Mouse (Mus musculus) cerebellum, postnatal 14 days (tissue): ENCODE data around the gene Mettl22.

ENCODE experiments used
- DNase-seq, 2 experiments: peaks; one replicate each; pipeline ENCODE4 v3.0.0; 2021; ENCODE audit warnings: mixed read lengths in 2 of 2

Mettl22 gene

DNA sequence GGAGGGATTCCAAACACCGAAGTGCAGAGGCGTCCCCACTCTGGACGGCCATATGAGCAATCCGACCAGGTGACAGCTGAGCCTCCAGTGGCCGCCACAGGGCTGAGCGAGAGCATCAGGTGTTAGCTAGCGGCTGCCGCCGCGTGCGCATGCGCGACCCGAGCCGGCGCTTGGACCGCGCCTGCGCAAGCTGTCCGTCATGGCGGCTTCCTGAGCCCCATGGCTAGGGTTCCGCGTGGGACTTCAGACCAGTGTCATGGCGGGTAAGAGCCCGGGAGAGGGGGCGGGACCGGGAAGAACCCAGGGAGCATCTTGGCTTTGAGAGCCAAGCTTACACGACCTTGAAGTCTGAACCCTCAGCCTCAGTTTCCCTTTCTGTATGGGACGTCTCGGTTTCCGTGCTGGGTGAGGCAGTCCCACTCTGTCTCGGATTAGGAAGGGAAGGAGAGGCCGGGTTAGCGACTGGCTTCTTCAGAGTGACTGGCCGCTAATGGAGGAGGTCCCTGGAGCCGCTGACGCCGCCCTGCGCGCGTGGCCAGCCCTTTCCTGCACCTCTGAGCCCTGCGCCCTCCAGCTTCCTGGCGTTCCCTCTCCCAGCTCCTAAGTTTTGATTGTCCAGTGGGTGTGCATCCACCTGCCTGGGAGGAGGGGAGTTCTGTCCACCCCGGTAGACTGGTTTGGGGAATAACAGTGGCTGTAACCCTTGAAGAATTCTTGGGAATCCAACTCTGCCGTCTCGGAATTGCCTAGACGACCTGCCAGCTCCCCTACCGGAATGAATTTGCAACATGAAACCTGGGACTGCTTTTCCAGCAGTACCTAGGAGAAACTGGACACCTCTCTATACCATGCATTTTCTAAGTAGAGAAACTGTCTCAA is at the start of gene Mettl22:
Mettl22 (plus strand) TSS at position 186 of the 879 bp plus-strand sequence.
- peak; percentile 94 to 96 for DNase-seq

DNA sequence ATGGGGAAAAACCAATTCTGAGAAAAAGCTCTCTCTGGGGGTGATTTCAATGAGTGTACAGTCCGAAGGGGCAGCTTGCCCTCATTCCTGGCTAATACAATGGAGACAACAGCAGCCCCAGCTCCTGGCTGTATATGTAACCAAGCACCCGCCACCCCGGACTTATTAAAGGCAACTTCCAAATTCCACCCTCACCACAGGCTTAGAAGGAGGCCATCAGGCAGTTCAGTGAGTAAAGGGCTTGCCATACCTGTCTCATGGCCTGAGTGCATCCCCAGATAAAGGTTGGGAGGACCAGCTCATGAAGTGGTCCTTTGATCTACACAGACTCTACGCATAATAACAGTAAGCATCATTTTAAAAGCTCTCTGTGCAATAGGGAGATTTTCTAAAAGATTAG is 49.7 kb upstream of the Mettl22 start:
- DNase-seq = peak in 1 of 2 experiments; percentile 38

DNA sequence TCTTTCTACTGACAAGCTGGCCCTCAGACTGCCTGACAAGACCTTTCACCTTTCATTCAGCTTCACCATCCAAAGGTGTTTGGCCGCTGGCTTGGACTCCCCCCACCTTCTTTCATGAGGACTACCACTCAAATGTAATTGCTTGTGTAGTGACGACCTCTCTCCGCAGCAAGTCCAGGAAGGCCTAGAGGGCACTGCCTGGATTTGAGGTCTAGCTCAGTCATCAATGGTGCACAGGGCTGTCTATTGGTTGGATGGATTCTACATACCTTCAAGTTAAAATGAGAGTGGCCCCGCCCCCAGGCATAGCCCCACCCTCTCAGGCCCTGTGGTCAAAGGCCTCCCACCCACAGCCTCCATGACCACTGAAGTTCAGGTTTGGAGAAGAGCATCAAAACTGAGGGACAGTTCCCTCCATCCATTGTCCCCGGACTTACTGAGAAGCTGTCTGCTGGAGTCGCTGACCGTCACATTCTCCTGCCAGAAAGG is 46.9 kb upstream of the Mettl22 start:
- DNase-seq = peak in 1 of 2 experiments; percentile 6

- DNase-seq = peak; percentile 33 to 38
These were observed 46.2 kb upstream of the Mettl22 start for GRCm38 (mm10) chr16:8424161-8424970.

DNA sequence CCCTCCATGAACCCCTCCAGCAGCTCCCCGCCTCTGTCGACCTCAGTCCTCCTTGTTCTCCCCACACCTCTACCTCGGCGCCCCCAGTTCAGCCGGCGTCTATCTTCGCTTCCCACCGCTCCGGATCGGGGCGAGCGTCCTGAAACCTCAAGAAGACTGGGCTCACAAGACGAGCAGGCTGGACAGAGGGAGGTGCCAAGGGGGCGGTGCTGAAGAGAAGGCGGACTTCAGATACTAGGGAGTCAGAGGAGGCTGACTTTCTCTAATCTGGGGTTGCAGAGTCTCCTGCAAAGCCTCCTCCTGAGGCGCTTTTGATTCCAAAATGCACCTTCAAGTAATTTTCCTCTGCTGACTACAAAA is 45.6 kb upstream of the Mettl22 start, which contains the start of gene Tmem114:
Tmem114 (minus strand) TSS at position 166 of the 360 bp plus-strand sequence.
- DNase-seq = peak; percentile 71 to 78

DNA sequence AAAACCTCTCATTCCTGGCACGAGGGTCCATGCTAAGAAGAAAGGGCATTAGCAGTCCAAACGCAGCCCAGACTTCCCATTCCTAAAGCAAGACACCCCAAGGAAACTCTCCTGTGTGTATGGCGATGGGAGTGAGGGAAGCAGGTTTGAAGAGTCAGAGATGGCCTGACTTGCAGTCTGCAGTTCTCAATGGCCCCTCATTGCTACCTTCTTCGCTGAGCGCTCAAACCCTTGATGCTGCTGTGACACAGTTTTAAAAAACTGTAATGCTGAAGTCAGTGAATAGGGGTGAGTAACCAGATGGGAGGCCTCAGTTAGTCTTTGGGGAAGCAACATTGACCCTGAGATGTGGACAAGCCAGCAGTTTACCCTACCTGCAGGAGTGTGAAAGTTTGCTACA is 44.9 kb upstream of the Mettl22 start:
- peak in 1 of 2 experiments; percentile 0 for DNase-seq

- peak in 1 of 2 experiments; percentile 0 for DNase-seq
These were observed 41.1 kb upstream of the Mettl22 start for GRCm38 (mm10) chr16:8429531-8429930.

DNA sequence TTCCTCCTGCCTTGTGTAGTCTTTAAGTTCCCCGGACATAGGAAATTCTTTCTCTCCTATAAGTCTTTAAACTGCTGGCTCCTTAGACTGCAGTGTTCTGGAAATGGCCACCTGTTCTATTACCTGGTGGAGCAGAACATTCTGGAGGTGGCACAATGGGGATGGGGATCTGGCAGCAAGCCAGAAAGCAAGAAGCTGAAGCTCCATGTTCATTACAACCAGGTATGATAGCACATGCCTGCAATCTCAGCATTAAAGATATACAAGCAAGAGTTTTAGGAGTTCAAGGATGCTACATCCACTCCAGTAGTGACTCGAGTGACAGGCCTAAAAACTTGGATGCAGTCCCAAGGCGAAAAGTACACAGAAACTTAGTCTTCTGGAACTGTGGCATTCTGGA is 38.0 kb upstream of the Mettl22 start:
- DNase-seq = peak in 1 of 2 experiments; percentile 29

- peak; percentile 48 to 73 for DNase-seq
These were observed 25.7 kb upstream of the Mettl22 start for GRCm38 (mm10) chr16:8444911-8445310.

DNA sequence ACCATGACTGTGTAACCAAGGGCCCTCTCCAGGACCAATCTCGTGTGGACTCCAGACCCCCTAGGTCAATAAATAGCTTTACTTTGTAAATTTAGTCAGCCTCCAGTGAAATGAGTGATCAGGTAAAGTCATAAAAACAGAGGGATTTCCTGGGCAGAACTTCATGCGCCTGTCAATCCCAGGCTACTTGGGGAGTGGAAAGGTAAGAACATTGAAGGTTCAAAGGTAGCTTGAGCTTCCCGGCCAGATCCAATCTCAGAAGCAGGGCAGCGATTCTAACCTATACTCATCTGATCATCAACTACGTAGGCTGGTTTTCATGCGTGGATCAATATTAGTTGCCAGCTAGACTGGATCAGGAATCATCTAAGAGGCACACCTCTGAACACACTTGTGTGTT is 24.3 kb upstream of the Mettl22 start:
- no peak for DNase-seq

- no peak for DNase-seq
These were observed 17.3 kb upstream of the Mettl22 start for GRCm38 (mm10) chr16:8453301-8453700.

DNA sequence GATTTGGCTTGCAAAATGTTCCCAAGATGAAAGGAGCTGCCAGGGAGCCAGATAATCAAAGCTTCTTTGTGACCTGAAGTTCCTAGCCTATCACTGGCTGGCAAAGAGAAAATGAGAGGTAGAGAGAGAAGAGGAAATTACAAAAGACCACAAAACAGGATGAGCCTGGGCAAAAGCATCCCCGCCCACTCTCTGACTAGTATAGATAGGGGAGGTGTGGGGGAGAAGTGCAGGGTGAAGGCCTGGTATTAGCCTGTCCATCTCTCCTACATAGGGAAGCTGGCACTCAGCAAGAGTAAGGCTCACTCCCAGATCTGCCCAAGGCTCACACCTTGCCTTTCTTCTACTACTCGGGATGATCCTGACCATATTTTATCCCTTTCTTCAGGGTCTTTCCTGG is 15.4 kb upstream of the Mettl22 start:
- DNase-seq = no peak

DNA sequence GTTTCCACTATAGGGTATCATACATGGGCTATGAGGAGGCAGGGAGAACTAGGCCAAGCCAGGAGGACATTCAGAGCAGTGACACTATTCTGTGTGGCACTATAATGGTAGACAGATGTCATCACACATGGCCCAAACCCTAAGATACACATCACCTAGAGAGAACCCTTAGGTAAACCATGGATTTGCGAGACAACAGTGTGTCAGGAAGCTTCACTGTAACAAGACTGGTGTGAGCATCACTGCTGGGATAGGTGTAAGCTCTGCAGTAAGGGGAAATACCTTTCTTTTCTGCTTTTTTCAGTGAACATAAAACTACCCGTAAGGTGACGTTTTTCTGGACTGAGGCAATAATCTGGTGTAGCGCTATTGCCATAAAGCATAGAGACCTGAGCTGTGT is 12.2 kb upstream of the Mettl22 start:
- DNase-seq = no peak

- peak; percentile 82 to 91 for DNase-seq
These were observed 11.5 kb upstream of the Mettl22 start for GRCm38 (mm10) chr16:8459098-8459497.

- no peak for DNase-seq
These were observed 456 bp upstream of the Mettl22 start for GRCm38 (mm10) chr16:8470132-8470531.

DNA sequence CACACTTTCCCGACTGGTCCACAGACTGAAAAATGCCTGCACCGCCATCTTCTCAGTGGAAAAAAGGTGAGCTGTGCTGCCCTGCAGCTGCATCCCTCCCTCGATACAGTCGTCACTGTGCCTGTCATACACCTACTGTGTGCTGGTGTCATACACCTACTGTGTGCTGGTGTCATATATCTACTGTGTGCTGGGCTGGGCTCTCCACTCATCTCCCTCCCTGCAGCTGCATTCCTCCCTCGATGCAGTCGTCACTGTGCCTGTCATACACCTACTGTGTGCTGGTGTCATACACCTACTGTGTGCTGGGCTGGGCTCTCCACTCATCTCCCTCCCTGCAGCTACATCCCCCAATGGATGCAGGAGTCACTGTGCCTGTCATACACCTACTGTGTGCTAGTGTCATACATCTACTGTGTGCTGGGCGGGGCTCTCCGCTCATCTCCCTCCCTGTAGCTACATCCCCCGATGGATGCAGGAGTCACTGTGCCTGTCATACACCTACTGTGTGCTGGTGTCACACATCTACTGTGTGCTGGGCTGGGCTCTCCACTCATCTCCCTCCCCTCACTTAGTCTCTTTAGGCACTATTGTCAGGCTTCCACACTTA is 16.9 kb downstream of the Mettl22 start:
- DNase-seq = no peak

DNA sequence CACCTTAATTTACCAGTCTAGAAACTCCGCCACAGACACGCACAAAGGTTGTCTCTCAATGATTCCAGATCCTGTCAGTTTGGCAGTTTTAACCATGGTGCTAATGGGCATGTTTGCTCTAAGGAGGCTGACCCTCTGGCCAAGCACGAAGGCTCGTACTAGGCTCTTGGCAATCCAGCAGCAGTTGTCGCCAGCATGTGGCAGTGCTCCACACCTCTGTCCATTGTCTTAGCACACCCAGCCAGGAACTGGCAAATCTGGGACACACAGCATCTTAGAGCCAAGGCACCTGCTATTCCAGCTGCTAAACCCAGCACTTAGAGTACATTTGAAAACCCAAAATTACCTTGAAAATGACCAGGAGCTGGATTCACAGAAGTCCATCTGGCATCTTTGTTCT is 18.8 kb downstream of the Mettl22 start:
- DNase-seq = peak; percentile 28 to 33

DNA sequence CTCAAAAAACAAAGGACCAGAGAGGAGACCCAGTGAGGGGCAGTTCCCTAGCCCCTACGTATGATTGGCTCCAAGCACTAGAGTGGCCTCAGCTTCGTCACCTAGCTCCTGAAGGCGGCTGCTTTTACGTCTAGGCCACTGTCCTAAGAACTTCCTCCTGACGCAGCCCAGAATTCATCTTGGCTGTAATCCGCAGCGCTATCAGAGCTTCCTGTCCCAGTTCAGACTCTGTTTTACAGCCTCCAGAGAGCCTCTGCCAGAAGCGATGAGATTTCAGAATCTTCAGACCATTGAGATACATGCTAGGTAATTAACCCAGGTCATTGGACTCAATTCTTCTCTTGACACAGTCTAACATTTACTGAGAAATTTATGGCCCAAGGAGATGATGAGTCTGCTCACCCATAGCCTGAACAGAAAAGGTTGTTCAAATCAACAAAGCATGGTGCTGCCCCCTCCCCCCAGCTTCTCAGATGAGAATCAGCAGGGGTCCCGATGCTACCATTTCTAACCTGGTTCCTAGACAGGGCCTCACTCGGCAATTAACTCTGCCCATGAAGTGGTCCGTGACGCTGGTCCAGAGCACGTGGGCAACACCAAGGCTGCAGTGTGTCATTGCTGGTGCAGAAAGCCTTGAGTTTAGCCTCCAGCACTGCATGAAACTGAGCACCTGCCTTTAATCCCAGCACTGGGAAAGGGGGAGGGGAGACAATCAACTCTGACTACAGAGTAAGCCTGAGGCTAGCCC is 21.3 kb downstream of the Mettl22 start:
- DNase-seq = no peak

GRCm38 (mm10) chr16:8494268-8494667 is 23.7 kb downstream of the Mettl22 start:
- DNase-seq = peak; percentile 82 to 85

DNA sequence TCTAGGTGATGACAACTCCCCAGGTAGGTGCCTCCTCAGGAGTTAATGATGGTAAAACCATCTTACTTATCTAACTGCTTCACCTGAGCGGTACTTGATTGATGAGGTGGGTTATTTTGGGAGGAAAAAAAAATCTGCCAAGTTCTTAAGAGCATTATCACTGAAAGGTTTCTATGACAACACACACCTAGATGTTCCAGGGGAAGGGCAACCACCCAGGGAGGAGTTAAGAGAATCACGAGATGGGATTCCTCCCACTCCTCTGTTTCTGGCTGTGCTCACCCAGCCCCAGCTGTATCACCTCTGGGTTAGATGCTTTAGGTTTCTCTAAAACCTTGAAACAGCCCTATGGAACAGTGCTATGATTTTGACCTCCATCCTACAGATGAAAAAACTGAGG is 26.4 kb downstream of the Mettl22 start:
- no peak for DNase-seq

DNA sequence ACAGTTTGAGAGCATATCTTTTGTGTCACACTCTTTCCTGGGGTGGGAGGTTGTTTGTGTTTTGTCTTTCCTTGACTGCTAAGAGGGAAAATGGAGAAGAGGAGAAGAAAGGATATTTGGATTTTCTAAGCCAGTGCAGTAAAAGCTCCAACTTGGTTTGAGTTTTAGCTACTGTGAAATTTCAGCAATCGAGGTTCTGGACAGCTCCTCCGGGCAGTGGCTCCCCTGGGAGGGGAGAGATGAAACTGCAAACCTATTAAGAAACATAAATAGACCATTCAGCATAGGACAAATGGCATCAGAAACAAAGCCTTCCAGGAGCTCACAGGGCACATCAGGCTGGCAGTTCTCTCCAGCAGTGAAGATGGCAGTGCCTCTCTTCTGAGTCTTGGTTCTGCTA is 33.7 kb downstream of the Mettl22 start:
- no peak for DNase-seq

DNA sequence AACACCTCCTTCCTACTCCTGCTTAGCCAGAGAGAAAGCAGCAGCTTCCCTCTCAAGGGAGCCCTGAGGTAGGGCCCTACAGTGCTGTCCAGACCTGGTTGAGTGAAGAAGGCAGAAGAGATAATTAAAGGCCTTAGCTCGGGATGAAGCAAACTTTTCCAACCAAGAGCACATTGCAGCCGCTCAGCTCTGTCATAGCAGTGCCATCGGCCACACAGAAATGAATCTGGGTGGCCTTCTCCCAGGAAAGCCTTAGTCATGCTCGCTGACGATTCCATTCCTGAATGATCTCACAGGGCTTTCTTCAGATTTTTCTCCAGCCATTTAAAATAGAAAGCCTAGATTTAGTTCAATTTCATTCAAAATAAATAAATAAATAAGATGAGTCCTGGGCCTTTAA is 39.3 kb downstream of the Mettl22 start:
- no peak for DNase-seq
